Mouse (Mus musculus) lung, adult 18-20 months (tissue): Measurements from ENCODE around the gene Hdgfl3.

ENCODE experiments used
- DNase-seq, 2 experiments: peaks; one replicate each; pipeline ENCODE4 v3.0.0; 2022; ENCODE audit warnings: mixed read lengths in 2 of 2

The Hdgfl3 gene

DNA sequence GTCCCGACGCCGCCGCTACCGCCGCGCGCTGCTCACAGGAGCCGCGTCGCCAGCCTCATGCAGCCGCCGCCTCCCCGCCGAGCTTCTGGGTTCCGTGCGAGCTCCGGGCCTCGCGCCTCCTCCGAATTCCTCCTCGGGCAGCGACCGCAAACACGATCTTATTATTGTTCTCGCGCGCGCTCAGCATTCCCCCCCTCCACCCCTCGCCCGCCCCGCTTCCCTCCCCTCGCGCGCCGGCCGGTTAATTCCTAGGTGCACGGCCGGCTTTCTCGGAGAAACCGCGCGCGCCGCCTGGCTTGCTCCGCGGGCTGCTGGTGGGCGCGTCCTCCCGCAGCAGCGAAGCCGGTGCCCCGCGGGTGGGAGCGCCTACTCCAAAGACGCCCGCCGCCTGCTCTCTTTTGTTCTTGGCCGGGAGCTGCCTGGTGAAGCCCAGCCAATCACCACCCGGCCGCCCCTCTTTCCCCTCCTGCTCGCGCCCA is at the start of gene Hdgfl3:
Gene Hdgfl3, minus strand, starts transcription at position 207 of the 479 bp plus-strand sequence.
- peak; percentile 73 to 78 for DNase-seq

DNA sequence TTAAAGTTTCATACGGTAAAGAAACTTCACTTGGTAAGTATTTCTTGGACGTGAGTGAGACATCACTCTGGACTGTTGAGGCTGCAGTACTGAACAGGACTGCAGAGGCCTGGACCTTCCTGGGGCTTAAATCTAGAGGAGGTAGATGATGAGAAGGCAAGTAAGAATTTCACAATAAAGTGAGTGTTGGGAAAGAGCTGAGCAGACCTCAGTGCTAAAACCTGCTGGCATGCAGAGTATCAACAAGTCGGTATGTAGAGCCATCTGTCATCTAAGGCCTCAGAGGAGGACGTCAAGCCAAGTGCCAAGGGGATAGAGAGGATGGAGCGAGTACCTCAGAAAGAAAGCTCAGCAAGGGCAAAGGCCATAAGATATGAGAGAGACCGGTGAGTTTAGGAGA is 49.4 kb upstream of the Hdgfl3 start:
- DNase-seq: no peak

DNA sequence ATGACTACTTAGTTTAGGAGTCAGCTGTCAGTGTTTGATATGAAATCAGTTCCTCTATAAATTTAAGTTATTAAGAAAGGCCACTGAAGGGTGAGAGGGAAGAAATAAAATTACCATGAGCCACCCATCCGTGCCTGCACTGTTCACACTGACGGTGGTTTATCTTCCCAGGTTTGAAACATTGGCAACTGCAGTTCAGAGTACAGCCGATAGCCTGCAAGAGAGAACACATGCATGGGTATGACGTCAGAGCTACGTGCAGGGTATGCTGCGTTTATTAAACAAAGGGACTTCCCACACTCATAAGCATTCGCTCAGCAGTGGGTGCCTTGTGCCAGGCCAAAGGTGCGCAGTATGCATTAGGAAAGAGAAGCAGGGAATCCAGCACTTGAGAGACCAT is 44.0 kb upstream of the Hdgfl3 start:
- no peak for DNase-seq

DNA sequence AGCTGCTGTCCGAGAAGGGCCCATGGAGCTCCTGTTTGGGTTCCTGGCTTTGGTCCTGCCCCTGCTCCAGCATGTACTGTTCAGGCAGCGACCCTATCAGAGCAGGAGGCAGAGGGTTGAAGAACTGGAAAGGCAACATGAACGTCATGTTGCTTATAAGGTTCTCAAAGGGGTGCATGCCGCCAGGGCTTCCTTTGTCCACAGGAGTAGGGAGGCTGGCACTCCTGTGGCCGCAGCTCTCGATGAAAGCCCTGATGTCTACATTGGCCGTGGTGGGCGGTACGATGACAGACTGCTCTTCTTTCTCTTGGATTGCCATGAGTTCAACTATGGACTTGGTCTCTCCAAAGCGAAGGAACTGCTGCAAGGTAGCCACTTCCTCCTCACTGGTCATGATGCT is 40.3 kb upstream of the Hdgfl3 start:
- DNase-seq: no peak

DNA sequence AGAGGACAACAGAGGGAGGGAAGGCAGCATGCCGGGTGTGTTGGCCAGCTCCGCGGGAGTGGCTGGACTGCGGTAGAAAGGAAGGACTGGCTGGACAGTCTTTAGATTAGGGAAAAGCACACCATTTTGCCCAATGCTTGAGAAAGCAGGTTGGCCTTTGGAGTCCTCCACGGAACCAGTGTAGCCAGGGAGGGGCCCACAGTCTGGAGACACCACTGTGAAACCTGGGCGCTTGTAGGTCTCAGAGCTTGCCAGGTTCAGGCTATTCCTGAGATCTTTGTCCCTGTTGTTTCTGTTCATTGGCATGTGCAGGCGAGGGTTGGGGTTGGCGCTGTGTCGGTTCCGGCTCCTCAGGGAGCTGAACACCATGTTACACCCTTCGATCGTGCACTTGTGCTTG is 39.7 kb upstream of the Hdgfl3 start:
- DNase-seq: no peak

DNA sequence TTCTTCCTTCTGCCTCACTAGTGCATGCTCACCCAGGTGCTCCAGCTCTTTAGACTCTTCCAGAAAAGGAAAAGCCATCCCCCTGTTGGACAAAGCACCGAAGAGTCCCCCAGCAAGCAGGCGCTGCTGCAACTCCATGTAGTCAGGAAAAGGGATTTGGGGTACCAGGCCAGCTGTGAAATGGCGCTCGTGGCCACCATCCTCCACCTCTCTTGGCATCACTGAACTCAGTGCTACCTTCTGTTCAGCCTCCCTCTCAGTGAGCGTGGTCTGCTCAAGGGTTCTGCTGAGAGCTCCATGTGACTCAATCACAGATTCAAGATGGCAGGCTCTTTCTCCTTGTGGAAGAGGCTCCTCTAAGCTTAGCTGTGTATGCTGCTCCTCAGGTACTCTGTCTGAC is 39.1 kb upstream of the Hdgfl3 start:
- DNase-seq: no peak

DNA sequence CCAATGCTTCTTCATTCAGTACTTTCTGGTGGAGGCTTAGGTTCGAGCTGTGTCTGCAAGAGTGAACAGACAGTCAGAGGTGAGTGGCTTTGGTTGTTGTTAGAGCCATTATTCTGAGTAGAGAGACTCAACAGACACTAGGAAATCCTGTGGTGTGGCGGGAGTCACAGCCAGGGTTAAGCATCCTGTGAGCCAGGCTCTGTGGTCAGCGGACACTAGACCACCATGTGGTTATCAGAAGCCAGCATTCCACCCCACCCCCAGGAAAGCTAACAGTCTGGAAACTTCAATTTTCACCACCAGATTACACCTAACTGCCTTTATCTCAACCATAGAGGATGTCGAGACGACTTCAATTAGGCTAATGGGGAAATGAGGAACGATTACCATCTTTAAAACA is 34.7 kb upstream of the Hdgfl3 start:
- DNase-seq: no peak

DNA sequence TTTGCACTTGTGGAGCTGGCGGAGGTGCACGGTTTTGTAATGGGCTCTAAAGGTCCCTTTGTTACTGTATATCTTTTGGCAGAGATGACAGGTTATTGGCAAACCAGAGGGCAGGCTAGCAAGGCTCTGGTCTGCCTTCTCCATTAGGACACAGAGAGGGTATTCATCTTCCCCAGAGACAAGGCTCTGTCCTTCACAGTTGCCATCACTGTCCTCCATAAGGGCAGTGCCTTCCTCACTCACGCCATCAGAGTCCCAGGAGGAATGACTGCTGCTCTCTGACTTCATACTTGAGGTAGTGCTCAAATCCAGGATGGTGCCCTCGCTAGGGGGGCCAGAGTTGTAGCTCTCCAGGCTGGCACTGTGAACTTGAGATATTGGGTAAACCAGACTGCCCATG is 34.2 kb upstream of the Hdgfl3 start:
- no peak for DNase-seq

DNA sequence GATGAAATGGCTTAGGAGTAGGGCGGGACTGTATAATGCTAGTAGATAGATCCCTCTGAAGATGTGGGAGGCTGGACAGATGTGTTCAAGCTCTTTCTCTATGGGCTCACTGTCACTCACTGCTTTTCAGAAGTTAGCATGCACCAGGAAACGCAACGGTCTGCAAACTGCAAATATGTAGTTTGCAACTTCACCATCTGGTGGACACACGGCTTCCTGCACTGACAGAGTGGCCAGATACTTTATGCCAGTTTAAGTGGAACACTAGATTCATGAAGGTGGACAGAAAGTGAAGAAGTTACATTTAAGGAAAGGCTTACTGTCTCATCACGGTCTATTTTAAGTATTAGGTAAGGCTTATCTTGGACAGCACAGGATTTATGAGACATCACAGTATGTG is 31.9 kb upstream of the Hdgfl3 start:
- no peak for DNase-seq

DNA sequence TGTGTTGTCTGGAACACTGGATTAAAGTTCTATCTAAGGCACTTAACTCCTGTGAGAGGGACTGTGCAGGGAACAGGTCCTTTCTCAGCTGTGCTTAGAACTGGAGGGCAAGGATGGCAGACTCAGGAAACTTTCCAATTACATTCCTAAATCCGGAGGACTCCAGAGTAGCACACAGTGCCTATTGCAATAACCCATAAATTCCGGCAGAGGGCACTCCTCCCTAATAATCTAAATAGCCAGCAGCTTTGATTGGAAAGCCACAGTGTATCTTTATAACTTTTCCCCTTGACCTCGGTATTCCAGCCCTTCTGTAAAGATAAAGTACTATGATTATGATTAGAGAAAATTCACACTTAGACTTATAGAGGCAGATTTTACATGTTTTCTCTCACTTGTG is 25.4 kb upstream of the Hdgfl3 start:
- peak in 1 of 2 experiments; percentile 16 for DNase-seq

DNA sequence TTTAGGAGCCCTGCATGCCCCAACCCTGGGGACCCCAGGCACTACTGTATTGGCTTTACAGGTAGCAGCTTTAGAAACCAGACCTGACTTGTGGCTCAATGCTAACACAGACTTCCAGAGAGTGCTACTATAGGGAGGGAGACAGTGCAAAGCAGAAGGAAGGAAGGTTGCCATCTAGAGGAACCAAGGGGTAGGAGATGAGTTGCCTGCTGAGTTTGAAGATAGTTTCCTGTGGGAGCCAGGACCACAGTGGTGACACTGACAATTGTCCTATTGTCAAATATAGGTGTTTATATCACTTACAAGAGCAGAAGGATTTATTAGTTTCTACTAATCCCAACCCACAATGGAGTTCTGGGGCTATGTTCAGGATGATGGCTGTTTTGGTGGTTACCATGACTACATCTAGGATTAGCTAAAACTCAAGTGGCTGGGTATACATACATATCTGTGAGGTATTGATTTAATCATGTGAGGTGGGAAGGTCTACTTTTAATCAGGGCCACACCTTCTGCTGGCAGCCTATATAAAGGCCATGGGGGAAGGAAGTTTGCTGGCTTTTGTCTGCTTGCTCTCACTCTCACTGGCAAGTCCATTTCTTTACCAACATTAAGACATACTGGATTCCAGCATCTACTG is 20.1 kb upstream of the Hdgfl3 start:
- DNase-seq: peak in 1 of 2 experiments; percentile 9

DNA sequence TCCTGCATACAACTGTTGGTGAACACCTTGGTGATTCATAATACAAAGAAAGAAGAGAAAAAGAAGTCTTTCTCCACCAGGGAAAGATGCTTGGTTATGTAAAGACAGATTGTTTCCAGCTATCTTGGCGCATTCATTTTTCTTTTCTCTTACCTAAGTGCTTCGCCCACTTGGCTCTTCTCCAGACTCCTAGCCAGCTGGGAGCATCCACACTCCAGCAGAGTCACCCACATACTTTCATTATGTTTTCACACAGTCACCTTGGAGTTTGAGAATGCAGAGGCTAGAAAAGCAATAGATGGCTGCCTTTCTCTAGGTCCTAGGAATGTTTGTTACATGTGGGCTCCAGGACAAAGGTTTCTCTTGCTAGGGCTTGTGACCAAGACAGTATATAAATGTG is 16.2 kb upstream of the Hdgfl3 start:
- DNase-seq: no peak

DNA sequence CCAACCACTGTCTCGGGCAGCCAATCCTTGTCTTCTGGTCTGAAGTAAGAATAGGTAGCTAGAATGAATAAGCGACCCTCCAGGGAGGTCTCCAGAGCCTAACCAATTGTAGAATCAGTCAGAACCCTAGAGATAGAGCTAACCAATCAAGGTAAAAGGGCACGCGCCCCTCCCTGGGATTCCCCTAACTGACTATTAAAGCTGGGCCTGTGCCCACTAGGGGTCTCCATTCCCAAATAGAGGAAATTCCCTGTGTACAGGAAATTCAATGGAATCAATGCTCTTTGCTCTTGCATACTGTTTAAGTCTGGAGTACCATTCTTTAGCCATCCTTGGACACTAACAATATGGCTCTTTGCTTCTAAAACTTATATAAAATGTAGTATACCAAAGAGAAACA is 11.1 kb upstream of the Hdgfl3 start:
- DNase-seq: no peak

DNA sequence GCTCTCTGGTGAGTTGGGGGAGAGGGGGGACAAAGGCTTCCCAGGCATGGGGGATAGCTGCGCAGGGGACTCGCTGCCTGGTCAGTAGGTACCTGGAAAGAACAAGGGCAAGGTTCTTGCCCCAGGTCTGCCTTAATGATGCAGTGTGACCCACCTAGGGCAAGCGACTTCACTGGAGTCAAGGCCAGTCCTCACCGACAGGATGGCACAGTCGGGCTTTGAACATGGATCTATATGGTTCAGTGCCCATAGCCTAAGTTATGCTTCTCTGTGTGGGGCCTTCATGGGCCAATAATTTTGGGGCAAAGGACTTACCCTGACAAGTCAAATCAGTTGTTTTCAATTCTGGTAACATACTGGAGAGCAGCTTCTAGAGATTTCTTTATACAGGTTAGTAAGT is 533 bp upstream of the Hdgfl3 start:
- DNase-seq: no peak

DNA sequence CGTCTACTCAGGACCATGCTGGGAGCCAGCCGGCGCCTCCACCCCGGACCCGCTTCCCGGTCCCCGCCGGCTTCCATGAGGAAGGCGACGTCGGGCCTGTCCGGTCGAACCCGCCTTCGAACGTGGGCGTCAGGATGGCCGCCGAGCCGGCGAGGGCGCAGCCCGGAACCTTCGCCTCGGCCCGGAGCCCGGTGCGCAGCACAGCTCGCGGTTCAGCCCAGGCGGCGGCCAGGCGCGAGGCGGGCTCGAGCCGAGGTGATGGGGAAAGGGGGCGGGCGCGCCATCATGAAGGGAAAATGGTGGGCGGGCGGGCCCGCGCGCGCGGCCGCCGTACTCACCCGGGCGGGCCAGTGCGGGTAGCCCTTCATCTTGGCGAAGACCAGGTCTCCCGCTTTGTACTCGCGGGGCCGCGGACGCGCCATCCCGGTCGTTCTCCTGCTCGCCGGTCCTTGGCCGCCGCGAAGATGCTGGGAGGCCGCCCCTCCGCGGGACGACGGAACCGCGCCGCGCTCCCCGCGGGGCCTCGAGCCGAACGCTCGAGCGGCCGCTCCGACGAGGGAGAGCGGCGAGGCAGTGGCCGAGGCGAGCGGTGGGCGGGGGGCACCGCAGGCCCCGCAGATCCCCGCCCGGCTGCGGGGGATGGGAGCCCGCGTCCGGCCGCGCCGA is 539 bp downstream of the Hdgfl3 start:
- DNase-seq: peak; percentile 51 to 53

DNA sequence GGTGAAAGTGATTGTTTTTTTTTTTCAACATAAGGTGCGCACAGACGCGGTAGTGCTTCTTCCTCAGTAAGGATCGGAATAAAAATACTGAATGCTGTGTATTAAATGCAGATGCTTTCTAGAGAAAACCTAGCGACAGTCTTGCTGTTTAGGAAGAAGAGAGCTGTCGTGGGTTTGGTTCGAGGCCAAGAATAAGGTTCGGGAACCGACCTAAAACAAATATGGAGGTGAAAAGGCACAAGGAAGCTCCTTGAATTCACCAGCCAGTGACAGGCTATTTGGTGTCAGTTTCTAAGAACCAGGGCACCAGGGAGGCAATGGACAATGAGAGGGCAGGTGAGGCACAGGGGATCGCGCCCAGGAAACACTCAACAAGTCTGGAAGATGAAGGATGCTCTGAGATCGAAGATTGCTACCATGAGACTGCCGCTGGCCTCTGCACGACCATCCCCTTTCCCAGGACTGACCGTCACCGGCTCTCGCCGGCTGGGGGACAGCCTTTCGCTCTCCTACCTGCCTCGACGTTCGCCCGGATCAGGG is 1.1 kb downstream of the Hdgfl3 start:
- peak in 1 of 2 experiments; percentile 3 for DNase-seq

DNA sequence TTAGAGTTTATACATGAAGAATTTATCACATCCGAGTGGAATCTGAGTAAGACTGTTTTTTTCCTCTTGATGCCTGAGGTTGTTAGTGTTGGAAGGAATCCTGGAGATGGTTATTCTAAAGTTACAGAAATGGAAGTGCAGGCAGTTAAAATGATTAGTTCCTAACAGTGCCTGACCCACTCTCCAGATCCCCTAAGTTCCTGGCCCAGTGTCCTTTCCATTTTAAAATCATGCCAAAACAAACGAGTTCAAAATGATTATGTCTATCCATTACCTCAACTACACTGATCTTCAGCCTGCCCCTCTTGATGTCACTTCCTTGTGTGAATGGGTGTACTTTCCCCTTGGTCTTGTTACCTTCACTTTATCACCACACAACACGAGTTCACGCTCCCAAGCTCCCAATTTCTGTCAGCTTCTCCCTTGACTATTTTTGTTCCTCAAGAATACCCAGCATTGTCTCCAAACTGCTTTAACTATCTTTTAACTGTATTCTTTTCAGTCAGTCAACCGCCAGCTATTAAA is 1.7 kb downstream of the Hdgfl3 start:
- no peak for DNase-seq

DNA sequence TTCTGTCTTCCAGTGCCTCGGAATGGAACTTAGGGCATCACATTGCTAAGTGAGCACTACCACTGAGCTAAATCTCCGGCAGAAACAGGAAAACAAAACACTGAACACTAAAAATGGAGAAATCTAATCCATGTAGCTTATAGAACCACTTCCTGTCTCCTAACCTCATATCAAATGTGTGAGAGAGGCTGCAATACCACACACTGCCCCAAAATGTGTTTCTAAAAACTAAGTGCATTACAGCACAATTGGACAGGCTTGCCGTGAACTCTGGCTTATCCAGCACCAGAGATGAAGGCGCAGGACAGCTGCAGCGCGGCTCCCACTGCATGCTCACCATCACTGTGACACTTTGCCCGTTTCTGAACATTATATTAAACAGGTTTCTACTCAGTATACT is 5.3 kb downstream of the Hdgfl3 start:
- no peak for DNase-seq

DNA sequence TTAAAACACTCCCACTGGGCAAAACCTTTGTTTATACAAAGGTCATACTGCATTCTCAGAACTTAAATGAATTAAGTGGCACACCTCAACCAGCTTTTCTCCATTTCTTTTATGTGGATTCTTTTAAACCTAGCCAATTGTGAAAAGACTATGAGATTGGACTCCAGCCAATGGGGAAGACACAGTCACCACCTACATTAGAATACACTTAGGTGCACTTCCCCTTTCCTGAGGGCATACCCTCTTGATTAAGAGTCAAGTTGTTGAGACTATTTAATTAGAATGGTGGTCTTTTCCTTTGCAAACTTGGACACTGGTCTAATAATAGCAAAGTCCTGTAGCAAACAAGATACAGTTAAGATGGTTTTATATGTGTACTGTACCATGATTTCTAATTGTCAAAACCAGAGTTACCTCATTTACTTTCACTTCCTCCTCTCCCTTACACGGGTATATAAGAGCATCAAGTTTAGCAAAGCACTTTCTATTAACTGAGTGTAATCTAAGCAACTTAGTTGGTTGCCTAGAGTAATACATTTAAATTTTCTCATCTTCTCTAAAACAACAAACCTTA is 12.8 kb downstream of the Hdgfl3 start:
- DNase-seq: no peak

DNA sequence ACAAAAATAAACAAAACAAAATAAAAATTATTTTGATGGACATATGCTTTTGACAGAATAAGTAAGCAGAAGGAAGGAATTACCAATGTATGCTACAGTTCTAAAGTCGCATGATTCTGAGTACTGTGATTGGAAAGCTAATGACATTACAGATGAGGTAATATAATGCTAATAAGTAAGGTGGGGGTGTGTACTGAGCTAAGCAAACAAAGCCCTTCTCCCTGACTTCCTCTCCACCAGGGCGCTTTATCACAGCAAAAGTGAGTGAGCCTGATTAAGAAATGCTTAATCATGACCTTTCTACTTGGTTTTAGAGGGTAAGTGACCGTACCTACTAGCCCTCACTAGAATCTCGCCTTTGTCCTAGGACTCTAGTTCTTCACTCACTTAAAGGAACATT is 14.0 kb downstream of the Hdgfl3 start:
- no peak for DNase-seq

DNA sequence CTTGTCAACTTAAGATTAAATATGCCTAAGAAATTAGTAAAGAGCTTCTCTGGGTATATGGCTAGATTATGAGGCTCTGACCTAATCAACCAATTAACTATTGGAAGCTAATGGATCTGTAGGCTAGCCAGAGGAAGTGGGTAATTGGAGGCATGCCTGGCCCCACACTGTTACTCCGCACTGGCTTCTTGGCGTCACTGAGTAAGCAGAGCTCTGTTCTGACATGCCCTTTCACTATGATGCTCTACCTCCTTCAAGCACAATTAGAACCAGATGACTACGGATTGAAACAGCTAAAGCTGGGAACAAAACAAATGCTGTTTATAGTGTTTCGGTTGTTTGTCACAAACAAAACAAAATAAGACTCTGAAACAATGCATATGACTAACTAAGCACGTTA is 16.0 kb downstream of the Hdgfl3 start:
- DNase-seq: no peak

DNA sequence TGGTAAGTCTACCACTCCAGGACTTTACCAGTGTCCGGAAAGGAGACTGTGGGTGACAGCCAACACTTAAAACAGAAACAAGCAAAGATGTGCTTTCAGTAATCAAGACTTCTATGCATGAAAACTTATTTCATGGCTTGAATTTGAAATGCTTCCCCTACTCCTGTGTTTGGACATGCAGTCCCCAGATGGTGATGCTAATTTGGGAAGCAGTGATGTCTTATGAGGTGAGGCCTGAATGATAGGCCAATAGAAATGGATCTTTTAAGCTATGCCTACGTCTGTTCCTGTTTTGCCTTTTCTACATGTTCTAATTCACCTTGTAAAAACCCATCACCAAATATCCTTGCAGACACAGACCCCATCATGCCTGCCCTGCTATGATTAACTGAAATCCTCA is 29.3 kb downstream of the Hdgfl3 start:
- no peak for DNase-seq

DNA sequence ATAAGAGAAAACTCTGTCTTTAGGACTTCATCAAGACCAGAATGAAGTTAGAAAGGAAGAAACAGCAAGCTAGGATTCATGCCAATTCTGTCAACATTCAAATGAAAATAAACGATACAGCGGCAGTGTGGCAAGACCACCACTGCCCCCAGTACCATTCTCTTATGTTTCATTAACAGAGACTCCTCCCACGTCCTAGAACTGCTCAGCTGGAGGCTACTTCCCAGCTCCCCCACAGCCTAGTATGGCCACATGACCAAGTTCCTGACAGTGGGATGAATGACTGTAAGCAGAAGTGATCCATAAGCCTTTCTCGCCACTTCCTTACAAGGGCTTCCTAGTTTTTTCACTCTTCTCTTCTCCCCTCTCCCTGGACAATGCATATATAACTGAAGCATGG is 30.2 kb downstream of the Hdgfl3 start:
- DNase-seq: no peak

DNA sequence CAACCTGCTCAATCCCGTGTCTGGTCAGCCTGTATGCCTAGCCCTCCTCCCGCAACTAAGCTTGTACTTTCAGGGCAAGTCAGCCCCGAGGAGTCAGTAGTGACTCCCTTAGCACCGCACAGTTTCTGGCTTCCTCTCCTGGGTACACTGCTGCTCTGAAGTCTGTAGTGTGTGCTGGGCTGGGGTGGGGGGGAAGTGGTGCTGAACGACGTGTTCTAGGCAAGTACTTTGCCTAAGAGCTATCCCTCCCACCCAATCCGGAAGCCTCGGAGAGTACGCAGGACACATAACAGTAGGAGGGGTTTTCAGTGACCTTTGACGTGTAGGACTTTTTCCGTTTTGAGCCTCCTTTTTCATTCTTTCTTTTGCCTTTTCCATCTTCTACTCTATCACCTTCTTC is 34.9 kb downstream of the Hdgfl3 start:
- no peak for DNase-seq
